Mouse (Mus musculus) lung, postnatal 0 days (tissue): ENCODE results near the gene Lclat1.

ENCODE experiments used
- CTCF ChIP-seq: IDR thresholded peaks from 2 replicates; pipeline ENCODE4 v1.5.1; 2016; ENCODE audit warnings: antibody characterized with exemption, mild to moderate bottlenecking
- EP300 ChIP-seq: IDR thresholded peaks from 2 replicates; pipeline ENCODE4 v1.6.1; 2016; ENCODE audit warnings: antibody characterized with exemption, mild to moderate bottlenecking, control low read depth

- TF ChIP-seq CTCF (no peak), EP300 (no peak)
These were observed 154.8 kb downstream of the Lclat1 start for GRCm38 (mm10) chr17:73262558-73262957.
